Mouse (Mus musculus): ENCODE data around the gene Reep3. TPM values are rescaled to one million over a fixed set of nuclear protein-coding genes. Genes with fewer than 3 reads are reported as not detected.

Gene Reep3
- polyA plus RNA-seq, 1 experiment: 13.0 TPM

DNA sequence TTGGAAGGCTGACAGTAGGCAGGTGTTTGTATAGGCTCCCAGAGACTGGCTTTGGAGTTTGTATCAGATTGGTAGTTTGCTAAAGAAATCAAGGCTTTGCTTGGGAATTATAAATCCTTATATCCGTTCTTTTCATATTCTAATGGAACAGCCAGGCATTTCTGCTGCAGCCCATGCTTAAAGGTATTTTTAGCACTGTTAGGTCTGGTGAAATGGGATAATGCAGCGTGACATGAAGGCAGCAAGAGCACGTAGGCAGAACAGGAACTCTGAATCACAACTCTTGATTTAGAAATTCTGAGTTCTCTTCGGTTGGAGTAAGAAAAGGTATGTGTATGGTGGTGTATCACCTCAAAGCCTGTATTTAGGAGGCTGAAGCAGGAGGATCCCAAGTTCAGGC lies 27.4 kb upstream of the Reep3 start:
- H3K79me2 ChIP-seq (ENCODE audit: control insufficient read depth, insufficient read depth): peaks cover 47% of the 10 kb centered on the region
- peak overlapping the region; percentile 40 for H3K4me2 ChIP-seq (ENCODE audit: low read depth)
- no peak for TF ChIP-seq USF1 (IDR thresholded peaks at IDR 0.05; ENCODE audit: low read depth)
- no peak for TF ChIP-seq REST (IDR thresholded peaks at IDR 0.05; ENCODE audit: insufficient read depth, insufficient read length)
- no peak for TF ChIP-seq CEBPB (IDR thresholded peaks at IDR 0.05; ENCODE audit: insufficient read depth, poor library complexity, severe bottlenecking)
- no peaks in the 10 kb centered on the region for H3K27me3 ChIP-seq (ENCODE audit: control insufficient read depth, insufficient read depth, insufficient read length)
- no peak overlapping the region for H3K4me3 ChIP-seq
- H3K36me3 ChIP-seq (ENCODE audit: control insufficient read depth, insufficient read depth): no peaks in the 10 kb centered on the region
- no peak overlapping the region for H3ac ChIP-seq (ENCODE audit: control insufficient read depth, insufficient read length)

- Histone ChIP-seq H3ac (ENCODE audit: control insufficient read depth, insufficient read length) (no peak overlapping the region), H3K4me3 (no peak overlapping the region), H3K79me2 (ENCODE audit: control insufficient read depth, insufficient read depth) (peaks cover 47% of the 10 kb centered on the region), H3K4me2 (ENCODE audit: low read depth) (peak overlapping the region; percentile 40), H3K27me3 (ENCODE audit: control insufficient read depth, insufficient read depth, insufficient read length) (no peaks in the 10 kb centered on the region), H3K36me3 (ENCODE audit: control insufficient read depth, insufficient read depth) (no peaks in the 10 kb centered on the region)
- no peak for TF ChIP-seq TCF12 (IDR thresholded peaks at IDR 0.05; ENCODE audit: insufficient read depth, poor library complexity, severe bottlenecking)
- no peak for TF ChIP-seq POLR2AphosphoS2 (IDR thresholded peaks at IDR 0.05; ENCODE audit: insufficient read length, low read depth)
- no peak for TF ChIP-seq TCF3 (IDR thresholded peaks at IDR 0.05; ENCODE audit: insufficient read length, low read depth)
- TF ChIP-seq MAX (IDR thresholded peaks at IDR 0.05; ENCODE audit: low read depth): no peak
Observed at GRCm38 (mm10) chr10:67123756-67124155, 27.0 kb upstream of the Reep3 start.

GRCm38 (mm10) chr10:67120640-67121039 lies 23.9 kb upstream of the Reep3 start:
- Histone ChIP-seq H3K79me2 (ENCODE audit: control insufficient read depth, insufficient read depth) (peaks cover 63% of the 10 kb centered on the region), H3ac (ENCODE audit: control insufficient read depth, insufficient read length) (no peak overlapping the region), H3K4me2 (ENCODE audit: low read depth) (no peak overlapping the region), H3K4me3 (no peak overlapping the region), H3K36me3 (ENCODE audit: control insufficient read depth, insufficient read depth) (no peaks in the 10 kb centered on the region), H3K27me3 (ENCODE audit: control insufficient read depth, insufficient read depth, insufficient read length) (no peaks in the 10 kb centered on the region)
- TF ChIP-seq TCF3 (IDR thresholded peaks at IDR 0.05; ENCODE audit: insufficient read length, low read depth) (no peak), MAX (IDR thresholded peaks at IDR 0.05; ENCODE audit: low read depth) (no peak), REST (IDR thresholded peaks at IDR 0.05; ENCODE audit: insufficient read depth, insufficient read length) (no peak), E2F4 (IDR thresholded peaks at IDR 0.05; ENCODE audit: insufficient read depth) (no peak), SRF (IDR thresholded peaks at IDR 0.05; ENCODE audit: control insufficient read depth, insufficient read length, low read depth) (no peak), USF1 (IDR thresholded peaks at IDR 0.05; ENCODE audit: low read depth) (no peak), POLR2A (IDR thresholded peaks at IDR 0.05; ENCODE audit: insufficient read length, low read depth) (no peak), TCF12 (IDR thresholded peaks at IDR 0.05; ENCODE audit: insufficient read depth, poor library complexity, severe bottlenecking) (no peak), POLR2AphosphoS2 (IDR thresholded peaks at IDR 0.05; ENCODE audit: insufficient read length, low read depth) (no peak), MYOD1 (IDR thresholded peaks at IDR 0.05; ENCODE audit: control insufficient read depth in 1 of 3, insufficient read length in 2 of 3, low read depth in 2 of 3) (no peak)

DNA sequence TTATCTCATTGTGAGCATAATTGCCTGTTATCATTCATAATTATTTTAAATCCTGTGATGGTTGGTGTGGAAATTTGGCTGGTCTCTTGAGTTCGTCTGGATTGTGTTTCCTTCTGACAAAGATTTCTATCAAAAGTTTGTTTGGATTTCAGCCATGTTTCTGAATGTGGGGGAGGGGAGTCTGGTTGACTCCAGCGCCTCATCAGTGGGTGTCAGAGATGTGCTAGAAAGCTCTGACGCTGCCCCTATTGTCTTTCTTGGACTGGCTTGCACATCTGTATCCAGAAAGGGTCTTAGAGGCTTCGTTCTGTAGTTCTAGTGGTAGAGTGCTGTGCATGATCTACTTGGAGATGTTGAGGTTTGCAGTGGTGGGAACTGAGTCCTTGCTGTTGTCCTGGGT lies 23.4 kb upstream of the Reep3 start:
- Histone ChIP-seq H3K27me3 (ENCODE audit: control insufficient read depth, insufficient read depth, insufficient read length) (no peaks in the 10 kb centered on the region), H3ac (ENCODE audit: control insufficient read depth, insufficient read length) (no peak overlapping the region), H3K79me2 (ENCODE audit: control insufficient read depth, insufficient read depth) (peaks cover 67% of the 10 kb centered on the region), H3K4me3 (no peak overlapping the region), H3K36me3 (ENCODE audit: control insufficient read depth, insufficient read depth) (no peaks in the 10 kb centered on the region), H3K4me2 (ENCODE audit: low read depth) (no peak overlapping the region)
- no peak for TF ChIP-seq TCF3 (IDR thresholded peaks at IDR 0.05; ENCODE audit: insufficient read length, low read depth)
- no peak for TF ChIP-seq POLR2A (IDR thresholded peaks at IDR 0.05; ENCODE audit: insufficient read length, low read depth)
- TF ChIP-seq POLR2AphosphoS2 (IDR thresholded peaks at IDR 0.05; ENCODE audit: insufficient read length, low read depth): no peak
- TF ChIP-seq MYOG (IDR thresholded peaks at IDR 0.05; ENCODE audit: control insufficient read depth in 1 of 3, insufficient read depth in 1 of 3, insufficient read length in 2 of 3, low read depth in 2 of 3): no peak
- no peak for TF ChIP-seq SRF (IDR thresholded peaks at IDR 0.05; ENCODE audit: control insufficient read depth, insufficient read length, low read depth)
- TF ChIP-seq MYOD1 (IDR thresholded peaks at IDR 0.05; ENCODE audit: control insufficient read depth in 1 of 3, insufficient read length in 2 of 3, low read depth in 2 of 3): no peak
- no peak for TF ChIP-seq E2F4 (IDR thresholded peaks at IDR 0.05; ENCODE audit: insufficient read depth)
- no peak for TF ChIP-seq CEBPB (IDR thresholded peaks at IDR 0.05; ENCODE audit: insufficient read depth, poor library complexity, severe bottlenecking)
- no peak for TF ChIP-seq USF1 (IDR thresholded peaks at IDR 0.05; ENCODE audit: low read depth)
- TF ChIP-seq MAX (IDR thresholded peaks at IDR 0.05; ENCODE audit: low read depth): no peak
- no peak for TF ChIP-seq REST (IDR thresholded peaks at IDR 0.05; ENCODE audit: insufficient read depth, insufficient read length)
- TF ChIP-seq TCF12 (IDR thresholded peaks at IDR 0.05; ENCODE audit: insufficient read depth, poor library complexity, severe bottlenecking): no peak

- H3ac ChIP-seq (ENCODE audit: control insufficient read depth, insufficient read length): no peak overlapping the region
- no peak overlapping the region for H3K4me2 ChIP-seq (ENCODE audit: low read depth)
- peaks cover 76% of the 10 kb centered on the region for H3K79me2 ChIP-seq (ENCODE audit: control insufficient read depth, insufficient read depth)
- H3K4me3 ChIP-seq: no peak overlapping the region
- H3K36me3 ChIP-seq (ENCODE audit: control insufficient read depth, insufficient read depth): no peaks in the 10 kb centered on the region
- TF ChIP-seq MYOG (IDR thresholded peaks at IDR 0.05; ENCODE audit: control insufficient read depth in 1 of 3, insufficient read depth in 1 of 3, insufficient read length in 2 of 3, low read depth in 2 of 3) (no peak), TCF3 (IDR thresholded peaks at IDR 0.05; ENCODE audit: insufficient read length, low read depth) (no peak), MYOD1 (IDR thresholded peaks at IDR 0.05; ENCODE audit: control insufficient read depth in 1 of 3, insufficient read length in 2 of 3, low read depth in 2 of 3) (peak in 1 of 3 experiments; percentile 2), SRF (IDR thresholded peaks at IDR 0.05; ENCODE audit: control insufficient read depth, insufficient read length, low read depth) (no peak), REST (IDR thresholded peaks at IDR 0.05; ENCODE audit: insufficient read depth, insufficient read length) (no peak)
- H3K27me3 ChIP-seq (ENCODE audit: control insufficient read depth, insufficient read depth, insufficient read length): no peaks in the 10 kb centered on the region
Observed at GRCm38 (mm10) chr10:67119291-67119690, 22.5 kb upstream of the Reep3 start.

All from myocyte (in vitro differentiated cells).